Mouse (Mus musculus) kidney, postnatal 0 days (tissue): ENCODE data around the gene Wscd2. TPM values are rescaled to one million over a fixed set of nuclear protein-coding genes. Genes with fewer than 3 reads are reported as not detected.

Source experiments
- ATAC-seq: fragments of 200-750 bp; cut with Nextera tagmentation; replicated peaks from 2 replicates; pipeline ENCODE4 v1.8.0; 2017; ENCODE audit warnings: low read depth, moderate number of reproducible peaks, moderate TSS enrichment, moderate library complexity; ENCODE audit not compliant: low FRiP score
- DNase-seq: peaks from one replicate; pipeline ENCODE4 v3.0.0-alpha.2; 2016; ENCODE audit warnings: low spot score
- H3K27ac ChIP-seq: fragments of 300-500 bp; sonication (generic); 2 replicates; pipeline ENCODE4 v1.5.1; 2014; ENCODE audit warnings: mild to moderate bottlenecking
- H3K27me3 ChIP-seq: fragments of 300-500 bp; sonication (generic); 2 replicates; pipeline ENCODE4 v1.6.1; 2014; ENCODE audit warnings: low read length, mixed read lengths; ENCODE audit not compliant: insufficient read depth
- H3K36me3 ChIP-seq: fragments of 300-500 bp; sonication (generic); 2 replicates; pipeline ENCODE4 v1.6.1; 2014; ENCODE audit warnings: low read length, mixed read lengths; ENCODE audit not compliant: insufficient read depth
- H3K4me1 ChIP-seq: fragments of 300-500 bp; sonication (generic); replicated peaks from 2 replicates; pipeline ENCODE4 v1.6.1; 2014; ENCODE audit warnings: antibody characterized with exemption, low read length, mixed read lengths; ENCODE audit not compliant: insufficient read depth
- H3K4me2 ChIP-seq: fragments of 300-500 bp; sonication (generic); 2 replicates; pipeline ENCODE4 v1.6.1; 2014; ENCODE audit warnings: mild to moderate bottlenecking, low read length, moderate library complexity, mixed read lengths
- H3K4me3 ChIP-seq: fragments of 300-500 bp; sonication (generic); replicated peaks from 2 replicates; pipeline ENCODE4 v1.5.1; 2014; ENCODE audit warnings: low read depth, low read length
- H3K9ac ChIP-seq: fragments of 300-500 bp; sonication (generic); 2 replicates; pipeline ENCODE4 v1.6.1; 2014; ENCODE audit warnings: low read depth, low read length
- H3K9me3 ChIP-seq: fragments of 300-500 bp; sonication (generic); replicated peaks from 2 replicates; pipeline ENCODE4 v1.6.1; 2016; ENCODE audit warnings: low read length, inconsistent platforms, mixed read lengths
- CTCF ChIP-seq: IDR thresholded peaks from 2 replicates; pipeline ENCODE4 v1.5.1; 2016; ENCODE audit warnings: antibody characterized with exemption, low read depth, mild to moderate bottlenecking, moderate library complexity
- WGBS: fragments of 180-500 bp; shearing (Covaris S2); extraction: QIAGEN DNeasy Blood & Tissue Kit; methylation state at CpG from one replicate; pipeline ENCODE4 v1.1.7; 2014; 5-methylcytosine and 5-hydroxymethylcytosine counted together
- polyA plus RNA-seq: library from polyadenylated mRNA; unstranded; fragments of >200 nt; fragmentation: Nextera tagmentation; extraction: Ambion mirVana; gene quantifications from 2 replicates; pipeline ENCODE4 v1.2.1, GENCODE M21; 2015

The Wscd2 gene
- polyA plus RNA-seq, 1 experiment from 2014 or later, result 1.7 TPM

DNA sequence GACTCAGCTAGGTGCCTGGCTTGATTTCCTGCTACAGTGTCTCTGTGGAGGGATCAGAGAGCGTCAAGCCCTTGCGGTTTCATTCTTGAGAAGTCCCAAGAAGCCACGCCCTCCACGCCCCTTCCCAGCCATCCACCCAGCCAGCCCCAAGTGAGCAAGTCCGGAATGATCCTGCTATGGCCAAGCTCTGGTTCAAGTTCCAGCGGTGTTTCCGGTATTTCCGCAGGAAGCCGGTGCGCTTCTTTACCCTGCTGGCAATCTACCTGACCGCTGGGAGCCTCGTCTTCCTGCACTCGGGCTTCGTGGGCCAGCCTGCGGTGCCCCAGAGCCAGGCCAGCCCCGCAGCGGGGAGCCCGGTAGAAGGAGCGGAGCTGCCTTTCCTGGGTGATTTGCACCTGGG is 60.6 kb downstream of the Wscd2 start:
- TF ChIP-seq CTCF, result no peak
- Histone ChIP-seq H3K4me1 (no peaks in the 10 kb centered on the region), H3K9me3 (no peaks in the 10 kb centered on the region), H3K36me3 (no peaks in the 10 kb centered on the region), H3K27ac (no peak overlapping the region), H3K27me3 (no peaks in the 10 kb centered on the region), H3K4me3 (no peak overlapping the region), H3K9ac (no peak overlapping the region), H3K4me2 (no peak overlapping the region)
- 27% methylated on average over 19 of the region's 19 CpGs for WGBS
- no peak for DNase-seq
- no peak for ATAC-seq

DNA sequence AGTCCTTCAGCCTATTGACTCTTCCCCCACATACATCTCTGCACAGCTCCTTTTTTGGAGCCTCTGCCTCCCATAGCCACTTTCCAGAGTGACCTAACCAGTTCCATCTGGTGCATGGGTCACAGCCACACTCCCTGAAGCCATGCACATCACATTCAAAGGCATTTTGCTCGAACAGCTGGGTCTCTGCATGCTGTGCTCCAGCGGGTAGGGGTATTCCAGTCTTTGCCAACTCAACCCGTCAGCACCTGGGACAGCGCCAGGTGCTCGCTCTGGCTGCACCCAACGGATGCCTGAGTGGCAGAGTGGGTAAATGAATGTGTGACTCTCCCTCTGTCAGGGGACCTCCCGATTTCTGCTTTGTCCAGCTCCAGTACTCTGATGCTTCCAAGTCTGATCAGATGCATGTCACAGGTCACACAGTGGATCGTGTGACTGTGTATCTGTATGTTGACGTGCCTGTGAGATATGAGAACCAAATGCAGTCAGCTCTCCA is 63.3 kb downstream of the Wscd2 start:
- 6% methylated on average over 9 of the region's 9 CpGs for WGBS
- H3K9me3 ChIP-seq, result no peaks in the 10 kb centered on the region

GRCm38 (mm10) chr5:113554095-113554494 is 64.0 kb downstream of the Wscd2 start:
- DNase-seq (no peak), ATAC-seq (no peak)
- Histone ChIP-seq H3K4me1 (no peaks in the 10 kb centered on the region), H3K9ac (no peak overlapping the region), H3K27me3 (no peaks in the 10 kb centered on the region), H3K27ac (no peak overlapping the region), H3K36me3 (no peaks in the 10 kb centered on the region), H3K4me3 (no peak overlapping the region), H3K9me3 (no peaks in the 10 kb centered on the region), H3K4me2 (no peak overlapping the region)
- TF ChIP-seq CTCF, result no peak
- WGBS, result 68% methylated on average over 15 of the region's 15 CpGs

More for the DNA sequence above, 63.3 kb downstream of the Wscd2 start:
- Histone ChIP-seq H3K27ac (no peak overlapping the region), H3K4me3 (no peak overlapping the region), H3K27me3 (no peaks in the 10 kb centered on the region), H3K4me1 (no peaks in the 10 kb centered on the region), H3K36me3 (no peaks in the 10 kb centered on the region), H3K9ac (no peak overlapping the region), H3K4me2 (no peak overlapping the region)
- TF ChIP-seq CTCF, result no peak
- ATAC-seq (no peak), DNase-seq (peak; percentile 71)

DNA sequence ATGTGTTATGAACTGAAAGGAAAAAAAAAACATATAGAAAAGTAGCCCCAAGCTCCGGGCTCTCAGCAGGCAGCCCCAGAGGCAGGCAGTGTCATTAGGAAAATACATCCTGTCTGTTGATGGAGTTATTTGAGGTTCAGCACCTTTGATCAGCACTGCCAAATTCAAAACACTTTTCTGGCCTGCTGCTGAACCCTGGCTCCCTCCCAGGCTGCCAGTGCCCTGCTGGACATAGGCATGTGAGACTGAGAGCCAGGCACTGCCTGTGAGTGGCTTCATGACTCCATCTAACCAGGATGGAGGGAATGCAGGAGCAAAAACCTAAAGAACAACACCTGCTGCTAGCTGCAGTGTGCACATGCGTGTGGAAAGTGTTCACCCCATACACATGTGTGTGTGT is 64.4 kb downstream of the Wscd2 start:
- H3K9me3 ChIP-seq, result no peaks in the 10 kb centered on the region
- DNase-seq (no peak), ATAC-seq (no peak)
- H3K36me3 ChIP-seq, result no peaks in the 10 kb centered on the region
- no peak overlapping the region for H3K4me2 ChIP-seq
- H3K4me1 ChIP-seq, result no peaks in the 10 kb centered on the region
- 77% methylated on average over 2 of the region's 2 CpGs for WGBS
- TF ChIP-seq CTCF, result no peak
- H3K9ac ChIP-seq, result no peak overlapping the region
- no peaks in the 10 kb centered on the region for H3K27me3 ChIP-seq
- H3K4me3 ChIP-seq, result no peak overlapping the region
- no peak overlapping the region for H3K27ac ChIP-seq

- ATAC-seq (no peak), DNase-seq (no peak)
- Histone ChIP-seq H3K4me1 (no peaks in the 10 kb centered on the region), H3K9ac (no peak overlapping the region), H3K36me3 (no peaks in the 10 kb centered on the region), H3K27ac (no peak overlapping the region), H3K9me3 (no peaks in the 10 kb centered on the region), H3K4me2 (no peak overlapping the region), H3K4me3 (no peak overlapping the region), H3K27me3 (no peaks in the 10 kb centered on the region)
- TF ChIP-seq CTCF, result no peak
- WGBS, result 73% methylated on average over 2 of the region's 2 CpGs
Measured at GRCm38 (mm10) chr5:113555684-113556083, 65.6 kb downstream of the Wscd2 start.

DNA sequence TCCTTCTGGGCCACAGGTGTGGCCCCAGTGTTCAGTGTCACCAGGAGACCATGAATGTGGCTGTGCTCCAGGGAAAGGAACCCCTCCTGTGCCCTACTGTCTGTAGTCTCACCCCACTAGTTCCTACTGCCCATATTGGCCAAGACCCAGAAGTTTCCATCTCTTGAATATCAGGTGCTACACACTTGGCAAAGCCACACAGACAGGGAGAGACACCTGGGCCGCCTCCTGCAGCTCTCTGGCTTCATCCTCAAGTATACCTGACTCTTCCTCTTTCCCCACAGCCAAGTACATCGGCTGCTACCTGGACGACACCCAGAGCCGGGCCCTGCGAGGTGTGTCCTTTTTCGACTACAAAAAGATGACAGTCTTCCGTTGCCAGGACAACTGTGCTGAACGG is 67.9 kb downstream of the Wscd2 start:
- ATAC-seq, result no peak
- no peak overlapping the region for H3K4me2 ChIP-seq
- no peaks in the 10 kb centered on the region for H3K36me3 ChIP-seq
- no peak for DNase-seq
- H3K9me3 ChIP-seq, result no peaks in the 10 kb centered on the region
- no peak overlapping the region for H3K27ac ChIP-seq
- no peak for TF ChIP-seq CTCF
- no peaks in the 10 kb centered on the region for H3K4me1 ChIP-seq
- no peaks in the 10 kb centered on the region for H3K27me3 ChIP-seq
- 90% methylated on average over 8 of the region's 8 CpGs for WGBS
- no peak overlapping the region for H3K4me3 ChIP-seq
- H3K9ac ChIP-seq, result no peak overlapping the region

DNA sequence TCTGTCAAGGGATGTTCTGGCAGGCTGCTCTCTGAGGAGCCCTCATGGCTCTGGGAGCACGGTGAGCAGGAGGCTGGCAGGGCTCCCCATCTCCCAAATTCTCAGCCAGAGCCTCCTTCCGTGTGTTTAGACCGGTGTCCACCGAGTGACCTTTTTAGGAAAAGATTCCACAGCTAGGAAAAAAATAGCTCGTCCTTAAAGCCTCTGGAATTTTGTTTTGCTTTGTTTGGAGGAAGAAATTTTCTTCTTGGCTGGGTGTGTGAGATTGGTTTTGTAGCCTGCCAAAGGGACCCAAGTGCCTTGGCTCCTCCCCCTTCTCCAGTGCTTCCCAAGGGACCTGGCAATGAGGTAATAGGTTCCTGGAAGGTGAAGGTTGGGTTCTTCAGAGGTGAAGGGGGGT is 69.5 kb downstream of the Wscd2 start:
- no peak for TF ChIP-seq CTCF
- Histone ChIP-seq H3K4me3 (no peak overlapping the region), H3K4me1 (no peaks in the 10 kb centered on the region), H3K4me2 (no peak overlapping the region), H3K9me3 (no peaks in the 10 kb centered on the region), H3K27me3 (no peaks in the 10 kb centered on the region), H3K9ac (no peak overlapping the region), H3K27ac (no peak overlapping the region), H3K36me3 (no peaks in the 10 kb centered on the region)
- no peak for DNase-seq
- ATAC-seq, result no peak
- WGBS, result 57% methylated on average over 5 of the region's 5 CpGs
